Mouse (Mus musculus) cerebellum, adult 11-12 months (tissue): ENCODE results near the gene Adgrg6.

Experiments used
- DNase-seq: peaks from one replicate; pipeline ENCODE4 v3.0.0; 2022

Gene Adgrg6

DNA sequence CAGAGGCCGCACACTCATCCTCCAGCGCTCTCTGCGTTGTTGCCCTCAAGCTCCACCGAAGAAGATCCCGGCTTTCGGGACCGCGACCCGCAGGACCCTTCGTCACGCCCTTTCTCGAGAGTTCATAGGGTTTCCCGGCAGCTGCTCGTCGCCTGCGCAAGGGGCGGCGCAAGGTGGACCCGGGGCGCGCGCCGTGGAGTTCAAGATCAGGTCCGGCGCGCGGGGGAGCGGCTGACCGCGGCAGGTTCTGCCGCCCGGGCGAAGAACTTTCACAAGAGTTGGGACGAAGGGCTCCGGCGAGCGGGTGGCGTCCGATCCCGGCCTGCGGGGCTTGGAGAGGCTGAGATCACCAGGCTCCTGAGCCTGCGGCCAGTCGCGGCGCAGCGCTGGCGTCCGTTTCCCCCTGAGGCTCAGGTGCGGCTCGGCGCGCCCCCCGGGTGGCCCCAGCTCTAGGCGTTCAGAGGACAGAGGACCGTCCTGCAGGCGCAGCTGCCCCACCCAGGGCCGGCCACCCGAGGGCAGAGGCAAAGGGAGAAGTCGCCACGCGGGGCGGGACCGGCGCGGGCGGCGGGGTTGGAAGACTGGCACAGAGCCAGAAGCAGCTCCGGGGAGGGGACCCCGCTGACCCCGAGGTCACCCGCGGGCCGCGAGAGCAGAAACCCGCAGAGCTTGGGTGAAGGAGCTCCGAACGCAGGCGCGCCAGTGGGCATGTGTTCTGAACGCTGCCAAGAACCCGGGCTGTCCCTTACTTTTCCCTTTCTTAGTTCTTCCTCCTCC, at the start of gene Adgrg6:
Gene Adgrg6, minus strand, starts transcription at position 719 of the 777 bp plus-strand sequence.
- no peak for DNase-seq

DNA sequence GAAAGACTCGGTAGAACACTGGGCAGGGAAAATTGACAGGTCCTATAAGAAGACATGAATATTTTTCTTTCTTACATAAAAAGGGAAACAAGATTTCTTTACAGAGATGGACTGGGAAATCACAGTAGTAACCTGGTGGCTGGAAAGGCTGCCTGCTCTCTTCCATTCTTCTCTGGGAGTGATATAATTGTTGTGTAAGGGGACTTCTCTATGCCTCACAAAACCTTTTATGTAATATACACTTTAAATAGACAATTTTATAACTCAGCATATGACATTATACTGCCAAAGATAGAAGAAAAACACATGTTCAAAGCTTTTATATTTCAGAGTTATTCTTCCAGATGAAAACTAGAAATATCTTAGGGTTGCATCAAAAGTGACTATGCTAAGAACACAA, 46.8 kb upstream of the Adgrg6 start:
- no peak for DNase-seq

GRCm38 (mm10) chr10:14590816-14591215, 45.4 kb upstream of the Adgrg6 start:
- no peak for DNase-seq

DNA sequence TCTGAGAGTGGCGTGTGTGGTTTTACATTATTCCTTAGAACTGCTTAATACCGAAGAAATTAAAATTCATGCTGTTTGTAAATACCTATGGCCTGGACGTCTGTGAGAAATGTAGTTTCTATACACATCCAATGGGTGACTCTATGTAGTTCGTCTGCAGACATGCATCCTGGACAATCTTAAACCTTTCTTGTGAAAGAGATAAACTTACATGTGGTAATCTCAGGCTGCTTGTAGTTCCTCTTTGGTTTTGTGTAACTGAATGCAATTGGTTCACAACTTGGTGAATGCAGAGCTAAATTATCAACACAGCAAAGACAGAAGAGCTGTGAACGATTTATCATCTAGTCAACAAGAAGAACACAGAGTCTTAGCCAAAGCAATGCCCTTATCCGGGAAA, 44.2 kb upstream of the Adgrg6 start:
- DNase-seq: no peak

GRCm38 (mm10) chr10:14583496-14583895, 38.0 kb upstream of the Adgrg6 start:
- no peak for DNase-seq

DNA sequence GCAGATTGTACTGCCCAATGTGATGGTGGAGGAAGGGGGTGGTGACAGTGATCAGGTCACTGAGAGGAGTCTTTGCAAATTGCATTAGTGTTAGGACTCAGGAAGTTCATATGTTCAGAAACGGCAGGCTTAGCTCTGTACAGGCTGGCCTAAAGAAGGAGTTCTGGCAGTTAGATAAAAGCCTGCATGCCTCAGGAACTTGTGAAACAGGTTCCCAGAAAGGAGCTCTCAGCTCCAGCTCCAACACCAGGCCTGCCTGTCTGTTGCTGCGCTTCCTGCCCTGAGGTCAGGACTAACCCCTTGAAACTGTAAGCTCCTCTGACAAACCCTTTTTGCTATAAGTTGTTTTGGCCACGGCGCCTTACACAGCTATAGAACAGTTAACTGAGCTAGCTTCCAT, 28.8 kb upstream of the Adgrg6 start:
- DNase-seq: no peak

GRCm38 (mm10) chr10:14571143-14571542, 25.7 kb upstream of the Adgrg6 start:
- DNase-seq: no peak

DNA sequence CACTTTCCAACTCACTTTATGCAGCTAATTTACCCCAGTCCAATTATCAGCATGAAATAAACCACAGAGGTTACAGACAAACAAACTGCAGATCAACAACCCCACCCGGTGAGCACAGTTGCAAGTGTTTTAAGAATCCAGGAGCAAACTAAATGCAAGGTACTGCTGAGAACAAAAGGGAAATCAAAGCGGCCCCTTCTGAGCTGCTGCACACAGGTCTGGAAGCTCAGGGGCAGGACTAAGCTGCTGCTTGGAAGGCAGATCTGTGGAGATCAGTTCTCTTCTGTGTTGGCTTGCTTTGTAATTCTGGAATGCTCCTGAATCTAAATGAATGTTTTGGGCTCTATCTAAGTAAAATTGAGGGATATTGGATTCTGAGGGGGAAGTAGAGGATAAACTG, 25.2 kb upstream of the Adgrg6 start:
- DNase-seq: no peak

DNA sequence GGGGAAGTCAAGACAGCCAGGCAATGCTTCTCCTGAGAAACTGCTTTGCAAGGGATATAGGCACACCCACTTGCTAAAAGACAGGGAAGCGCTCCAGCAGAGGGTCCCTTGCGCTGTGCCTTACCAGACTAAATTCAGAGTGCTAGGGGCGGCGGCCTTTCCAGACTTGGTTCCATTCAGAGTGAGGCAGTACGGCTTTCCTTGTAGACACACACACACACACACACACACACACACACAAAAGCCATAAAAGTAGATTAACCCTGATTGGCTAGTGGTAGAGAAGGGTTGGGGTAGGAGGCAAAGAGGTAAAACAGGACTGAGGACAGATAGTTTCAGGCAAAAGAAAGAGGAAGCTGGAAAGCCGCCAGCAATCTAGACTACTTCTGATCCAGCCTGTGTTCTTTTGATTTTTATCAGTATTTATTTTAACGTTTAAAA, 672 bp upstream of the Adgrg6 start:
- DNase-seq: no peak

DNA sequence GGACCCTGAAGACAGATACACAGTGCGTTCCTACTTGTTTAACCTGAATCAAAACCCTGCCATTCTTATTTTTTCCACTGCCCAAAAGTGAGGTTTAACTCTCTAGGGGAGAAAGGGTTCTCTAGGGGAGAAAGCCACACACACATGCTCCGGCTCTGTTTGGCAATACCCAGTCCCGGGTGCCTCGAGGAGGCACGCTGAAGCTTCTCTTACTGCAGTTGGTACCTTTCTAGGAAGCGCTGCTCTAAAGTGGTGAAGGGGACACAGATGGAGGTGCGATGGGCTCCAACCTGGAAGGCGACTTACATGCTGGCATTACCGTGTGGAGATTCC, 885 bp downstream of the Adgrg6 start:
- no peak for DNase-seq

DNA sequence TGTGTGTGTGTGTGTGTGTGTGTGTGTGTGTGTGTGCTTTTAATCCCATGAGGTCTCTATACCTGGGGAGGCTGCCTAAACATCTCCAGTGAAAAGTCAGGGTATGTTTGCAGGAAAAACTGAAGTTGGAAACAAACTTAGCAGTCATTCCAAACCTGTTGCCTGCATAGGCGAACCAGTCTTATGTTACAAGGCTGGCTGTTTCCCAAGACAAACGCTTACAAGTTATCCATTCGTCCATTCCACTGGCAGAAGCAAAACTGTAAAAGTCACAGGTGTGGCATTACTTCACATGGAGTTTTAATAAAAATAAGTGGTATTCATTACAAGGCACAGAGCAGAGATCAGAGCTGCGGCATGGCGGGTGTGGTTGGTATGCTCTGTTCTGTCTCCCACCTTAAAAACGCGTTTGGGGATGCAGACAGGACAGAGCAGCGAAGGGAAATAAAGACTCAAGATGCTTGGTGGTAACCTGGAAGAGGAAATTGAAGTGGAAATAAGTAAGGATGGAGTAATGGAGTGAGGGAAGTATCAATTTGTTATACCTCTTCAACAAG, 1.9 kb downstream of the Adgrg6 start:
- no peak for DNase-seq

- DNase-seq: no peak
These were observed 8.4 kb downstream of the Adgrg6 start for GRCm38 (mm10) chr10:14537102-14537501.

- DNase-seq: no peak
These were observed 14.4 kb downstream of the Adgrg6 start for GRCm38 (mm10) chr10:14531090-14531489.

- DNase-seq: no peak
These were observed 14.8 kb downstream of the Adgrg6 start for GRCm38 (mm10) chr10:14530670-14531069.

GRCm38 (mm10) chr10:14527765-14528164, 17.7 kb downstream of the Adgrg6 start:
- DNase-seq: no peak

DNA sequence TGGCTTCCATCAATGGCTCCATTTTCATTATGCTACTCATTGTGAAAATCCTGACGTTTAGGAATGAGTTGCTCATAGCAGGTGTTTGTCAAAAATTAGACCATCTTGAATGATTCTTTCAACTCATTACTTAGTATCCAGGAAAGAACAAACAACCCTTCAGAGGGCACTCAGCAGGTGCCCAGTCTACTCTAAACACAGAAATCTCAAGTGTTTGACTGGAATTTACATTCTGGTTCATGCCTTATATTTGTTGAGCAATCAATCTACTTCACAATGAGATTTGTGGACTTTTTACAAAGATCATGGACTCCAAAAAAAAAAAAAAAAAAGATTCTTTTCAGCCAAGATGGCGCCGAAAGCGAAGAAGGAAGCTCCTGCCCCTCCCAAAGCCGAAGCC, 22.7 kb downstream of the Adgrg6 start:
- DNase-seq: no peak

- DNase-seq: no peak
These were observed 24.4 kb downstream of the Adgrg6 start for GRCm38 (mm10) chr10:14520912-14521675.

DNA sequence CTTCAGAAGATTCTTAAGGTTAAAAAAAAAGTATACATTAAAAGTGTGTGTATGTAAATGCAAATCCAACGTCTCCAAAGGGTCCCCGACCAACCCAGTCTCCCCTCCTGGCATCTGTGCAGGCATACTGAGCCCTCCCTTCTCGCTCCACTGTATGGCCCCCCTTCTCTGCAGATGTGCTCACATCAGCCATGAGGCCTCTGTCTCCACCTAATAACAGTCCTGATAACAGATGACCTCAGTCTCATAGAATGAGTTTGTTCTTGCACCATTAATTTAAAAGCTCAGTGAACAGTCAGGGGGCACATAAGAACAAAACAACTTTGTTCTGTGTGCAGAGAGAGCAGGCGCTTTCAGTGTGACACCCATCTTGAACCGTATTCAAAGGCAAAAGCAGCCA, 27.6 kb downstream of the Adgrg6 start:
- DNase-seq: no peak

DNA sequence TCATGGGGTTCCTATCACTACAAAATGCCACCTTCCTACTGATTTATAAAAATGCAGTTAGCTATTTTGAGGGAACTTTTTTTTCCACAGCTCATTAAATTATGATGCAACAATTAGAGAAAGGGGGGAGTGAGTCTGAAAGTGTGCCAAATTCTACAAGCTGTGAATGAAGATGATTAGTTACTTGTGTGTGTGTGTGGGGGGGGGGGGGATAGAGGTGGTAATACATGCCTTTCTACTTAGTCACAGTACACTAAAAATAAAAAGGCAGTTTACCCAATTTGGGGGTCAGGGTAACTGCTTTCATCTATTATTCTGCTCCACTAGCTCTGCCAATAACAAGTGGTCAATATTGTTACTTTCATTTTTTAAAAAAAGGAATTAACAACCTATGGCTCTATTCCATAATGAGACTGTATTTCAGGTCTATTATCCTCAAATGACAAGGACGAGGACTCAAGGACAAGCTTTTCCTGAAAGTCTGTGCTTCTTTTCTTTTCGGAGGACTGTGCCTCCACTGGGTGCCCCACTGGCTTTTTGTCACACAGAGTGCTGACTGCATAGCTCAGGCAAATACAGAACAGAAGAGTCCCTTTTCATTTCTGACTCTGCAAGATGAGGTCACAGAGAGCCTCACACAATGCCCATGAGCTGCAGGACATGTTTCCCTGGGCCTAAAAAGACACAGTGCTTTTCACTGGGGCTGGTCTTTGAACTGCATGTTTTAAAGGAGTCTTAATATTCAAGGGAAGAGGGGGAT, 33.4 kb downstream of the Adgrg6 start:
- DNase-seq: no peak

GRCm38 (mm10) chr10:14511157-14511556, 34.3 kb downstream of the Adgrg6 start:
- no peak for DNase-seq

- DNase-seq: no peak
These were observed 49.8 kb downstream of the Adgrg6 start for GRCm38 (mm10) chr10:14495658-14496057.

GRCm38 (mm10) chr10:14495204-14495603, 50.3 kb downstream of the Adgrg6 start:
- no peak for DNase-seq

GRCm38 (mm10) chr10:14491838-14492237, 53.6 kb downstream of the Adgrg6 start:
- DNase-seq: no peak
